Mouse (Mus musculus) liver, embryonic 14.5 days (tissue): ENCODE measurements at regions not wholly inside any gene's neighbourhood (a gene's known extent, or its start where the extent isn't known, plus 50 kb on each side); places are given as distances from the start of the nearest gene placed in this dataset.

ENCODE experiments used
- ATAC-seq: fragments of 200-750 bp; cut with Nextera tagmentation; 2 replicates; pipeline ENCODE4 v1.8.0; 2017; ENCODE audit warnings: moderate number of reproducible peaks, mild to moderate bottlenecking, moderate library complexity; ENCODE audit not compliant: insufficient read depth
- DNase-seq, 3 experiments: peaks; one replicate each; pipeline ENCODE4 v3.0.0-alpha.2; 2012 to 2013; ENCODE audit warnings: low read depth in 3 of 3, low spot score in 3 of 3
- H3K27ac ChIP-seq: fragments of 300-500 bp; sonication (generic); 2 replicates; pipeline ENCODE4 v1.5.1; 2014; ENCODE audit warnings: moderate library complexity, mild to moderate bottlenecking, control low read depth, inconsistent platforms
- H3K27me3 ChIP-seq: fragments of 300-500 bp; sonication (generic); 2 replicates; pipeline ENCODE4 v1.6.1; 2014; ENCODE audit warnings: mild to moderate bottlenecking, low read length, moderate library complexity; ENCODE audit not compliant: control insufficient read depth, insufficient read depth
- H3K36me3 ChIP-seq: fragments of 300-500 bp; sonication (generic); replicated peaks from 2 replicates; pipeline ENCODE4 v1.6.1; 2014; ENCODE audit warnings: low read depth; ENCODE audit not compliant: control insufficient read depth, insufficient read depth
- H3K4me1 ChIP-seq, 2 experiments: fragments of 200-500 bp in 1 of 2; fragments of 300-500 bp in 1 of 2; sonication (generic) in 1 of 2; replicated peaks; 2 replicates each; pipeline ENCODE4 v1.6.1; 2012 to 2014; ENCODE audit warnings: antibody characterized with exemption in 1 of 2, inconsistent platforms in 1 of 2, low read length in 1 of 2; ENCODE audit not compliant: control insufficient read depth in 2 of 2, insufficient read depth in 2 of 2
- H3K4me2 ChIP-seq: fragments of 300-500 bp; sonication (generic); 2 replicates; pipeline ENCODE4 v1.6.1; 2014; ENCODE audit warnings: low read depth, mild to moderate bottlenecking, control low read depth, moderate library complexity
- H3K4me3 ChIP-seq, 2 experiments: fragments of 200-500 bp in 1 of 2; fragments of 300-500 bp in 1 of 2; sonication (generic) in 1 of 2; 2 replicates each; pipeline ENCODE4 v1.5.1; 2012 to 2014; ENCODE audit warnings: low read depth in 2 of 2, low read length in 2 of 2, mild to moderate bottlenecking in 2 of 2, control low read depth in 1 of 2, inconsistent platforms in 1 of 2, moderate library complexity in 1 of 2; ENCODE audit not compliant: insufficient read depth in 1 of 2
- H3K9ac ChIP-seq: fragments of 300-500 bp; sonication (generic); replicated peaks from 2 replicates; pipeline ENCODE4 v1.6.1; 2014; ENCODE audit warnings: mild to moderate bottlenecking, control low read depth, moderate library complexity
- H3K9me3 ChIP-seq: fragments of 300-500 bp; sonication (generic); 2 replicates; pipeline ENCODE4 v1.6.1; 2016; ENCODE audit warnings: low read length, mixed read lengths; ENCODE audit not compliant: control insufficient read depth
- CTCF ChIP-seq: IDR thresholded peaks from 2 replicates; pipeline ENCODE4 v1.5.1; 2016; ENCODE audit warnings: antibody characterized with exemption, low read depth, control low read depth
- EP300 ChIP-seq: IDR thresholded peaks from 2 replicates; pipeline ENCODE4 v1.6.1; 2016; ENCODE audit warnings: antibody characterized with exemption, low read depth
- WGBS: fragments of 180-500 bp; shearing (Covaris S2); extraction: QIAGEN DNeasy Blood & Tissue Kit; methylation state at CpG from one replicate; pipeline ENCODE4 v1.1.7; 2014; ENCODE audit not compliant: insufficient replicate concordance; 5-methylcytosine and 5-hydroxymethylcytosine counted together

DNA sequence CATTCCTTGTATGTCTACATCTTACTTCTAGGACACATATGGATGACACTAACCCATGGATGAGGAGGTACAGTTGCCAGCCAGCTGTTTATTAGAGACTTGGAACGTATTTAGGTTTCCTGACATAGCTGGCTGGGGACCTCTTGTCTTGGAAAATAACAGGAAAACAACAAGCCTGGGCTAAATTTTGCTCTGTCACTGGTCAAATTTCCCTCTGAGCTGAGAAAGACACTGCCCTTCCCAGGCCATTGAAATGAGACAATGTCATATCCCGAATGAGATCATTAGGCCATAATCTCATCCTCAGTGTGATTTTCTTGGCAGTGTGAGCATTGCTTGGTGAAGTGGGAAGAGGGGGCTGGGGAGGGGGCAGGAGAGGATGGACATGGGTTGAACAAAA lies 321.9 kb upstream of the Pard3b start:
- Histone ChIP-seq H3K27ac (no peak overlapping the region), H3K4me1 (no peaks in the 10 kb centered on the region), H3K27me3 (no peaks in the 10 kb centered on the region), H3K36me3 (no peaks in the 10 kb centered on the region), H3K4me3 (no peak overlapping the region), H3K9me3 (no peaks in the 10 kb centered on the region), H3K4me2 (no peak overlapping the region), H3K9ac (no peak overlapping the region)
- 51% methylated on average over 2 of the region's 2 CpGs for WGBS
- DNase-seq (no peak), ATAC-seq (no peak)
- TF ChIP-seq EP300 = no peak
- no peak for TF ChIP-seq CTCF

DNA sequence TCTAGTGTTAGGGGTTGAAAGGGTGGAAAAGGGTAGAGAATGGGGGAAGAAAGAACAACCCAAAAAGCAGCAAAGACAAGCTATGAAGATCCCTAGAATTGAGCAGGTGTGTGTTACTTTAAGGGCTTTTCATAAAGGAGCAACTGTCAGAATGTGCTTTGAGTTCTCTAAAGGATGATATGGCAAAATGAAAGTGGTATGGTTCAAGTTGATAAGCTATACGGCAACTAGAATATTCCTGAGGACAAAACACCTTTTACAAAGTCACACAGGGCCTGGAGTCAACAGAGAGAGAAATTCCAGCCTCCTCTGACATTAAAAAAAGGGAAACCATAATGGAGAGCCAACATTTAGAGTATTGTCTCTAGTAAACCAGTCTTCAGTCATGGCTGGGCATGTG lies 320.6 kb upstream of the Pard3b start:
- no peaks in the 10 kb centered on the region for H3K36me3 ChIP-seq
- ATAC-seq = no peak
- WGBS = 21% methylated on average over 1 of the region's 1 CpGs

GRCm38 (mm10) chr1:61321513-61322145 lies 317.0 kb upstream of the Pard3b start:
- H3K9me3 ChIP-seq = no peaks in the 10 kb centered on the region
- ATAC-seq (no peak), DNase-seq (no peak)
- H3K27ac ChIP-seq = no peak overlapping the region
- H3K9ac ChIP-seq = no peak overlapping the region
- 58% methylated on average over 6 of the region's 6 CpGs for WGBS
- H3K36me3 ChIP-seq = no peaks in the 10 kb centered on the region
- no peak overlapping the region for H3K4me3 ChIP-seq
- no peaks in the 10 kb centered on the region for H3K27me3 ChIP-seq
- no peaks in the 10 kb centered on the region for H3K4me1 ChIP-seq
- no peak overlapping the region for H3K4me2 ChIP-seq
- TF ChIP-seq CTCF = no peak
- TF ChIP-seq EP300 = no peak

More for the DNA sequence above, 320.6 kb upstream of the Pard3b start:
- no peak for DNase-seq
- TF ChIP-seq EP300 = no peak
- no peak for TF ChIP-seq CTCF
- Histone ChIP-seq H3K9me3 (no peaks in the 10 kb centered on the region), H3K4me1 (no peaks in the 10 kb centered on the region), H3K4me2 (no peak overlapping the region), H3K9ac (no peak overlapping the region), H3K27ac (no peak overlapping the region), H3K27me3 (no peaks in the 10 kb centered on the region), H3K4me3 (no peak overlapping the region)

DNA sequence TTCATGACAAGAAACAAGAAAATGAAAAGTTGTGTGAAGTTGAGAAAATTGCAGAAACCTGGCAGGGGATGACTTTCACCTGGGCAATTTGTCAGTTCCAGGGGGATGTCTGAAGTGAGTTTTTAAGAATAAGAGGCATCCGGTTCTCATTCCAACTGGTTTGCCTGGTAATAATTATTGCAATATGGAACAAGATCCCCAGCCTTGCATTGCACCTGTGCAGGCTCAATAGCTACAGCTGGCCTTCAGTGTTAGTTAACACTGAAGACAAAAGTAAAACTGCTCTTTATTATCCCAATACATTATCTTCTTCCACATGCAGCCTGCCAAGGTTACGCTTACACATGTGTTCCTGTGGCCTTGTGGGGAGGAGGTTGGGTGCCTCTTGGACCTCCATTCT lies 307.2 kb upstream of the Pard3b start:
- Histone ChIP-seq H3K27ac (no peak overlapping the region), H3K4me3 (no peak overlapping the region), H3K9me3 (no peaks in the 10 kb centered on the region), H3K36me3 (no peaks in the 10 kb centered on the region), H3K4me2 (no peak overlapping the region), H3K27me3 (no peaks in the 10 kb centered on the region), H3K9ac (no peak overlapping the region), H3K4me1 (no peaks in the 10 kb centered on the region)
- no peak for ATAC-seq
- no peak for TF ChIP-seq CTCF
- no peak for TF ChIP-seq EP300
- no peak for DNase-seq
- WGBS = 68% methylated on average over 2 of the region's 2 CpGs

GRCm38 (mm10) chr1:61331906-61332305 lies 306.7 kb upstream of the Pard3b start:
- Histone ChIP-seq H3K36me3 (no peaks in the 10 kb centered on the region), H3K27me3 (no peaks in the 10 kb centered on the region), H3K4me3 (no peak overlapping the region), H3K4me2 (no peak overlapping the region), H3K27ac (no peak overlapping the region), H3K9ac (no peak overlapping the region), H3K9me3 (no peaks in the 10 kb centered on the region), H3K4me1 (no peaks in the 10 kb centered on the region)
- DNase-seq = no peak
- ATAC-seq = no peak
- 25% methylated on average over 3 of the region's 3 CpGs for WGBS
- TF ChIP-seq EP300 (no peak), CTCF (no peak)
